Mouse (Mus musculus) intestine, embryonic 14.5 days (tissue): ENCODE measurements around the gene Sema4b. TPM values are rescaled to one million over a fixed set of nuclear protein-coding genes. Genes with fewer than 3 reads are reported as not detected.
A peak's percentile ranks its signal among the peaks of the same experiment; 100 is the strongest.

Experiments used
- ATAC-seq: fragments of 200-750 bp; cut with Nextera tagmentation; replicated peaks from 2 replicates; pipeline ENCODE4 v1.8.0; 2017; ENCODE audit warnings: low read depth, moderate number of reproducible peaks, moderate TSS enrichment, moderate library complexity; ENCODE audit not compliant: low FRiP score, low TSS enrichment
- DNase-seq: peaks from one replicate; pipeline ENCODE4 v3.0.0-alpha.2; 2018; ENCODE audit warnings: low spot score
- H3K27ac ChIP-seq: fragments of 300-500 bp; sonication (generic); 2 replicates; pipeline ENCODE4 v1.5.1; 2014; ENCODE audit warnings: low read depth, mild to moderate bottlenecking, control low read depth
- H3K27me3 ChIP-seq: fragments of 300-500 bp; sonication (generic); replicated peaks from 2 replicates; pipeline ENCODE4 v1.6.1; 2014; ENCODE audit warnings: low read length, control low read depth; ENCODE audit not compliant: control insufficient read depth, insufficient read depth
- H3K36me3 ChIP-seq: fragments of 300-500 bp; sonication (generic); 2 replicates; pipeline ENCODE4 v1.6.1; 2014; ENCODE audit warnings: low read length, control low read depth; ENCODE audit not compliant: control insufficient read depth, insufficient read depth
- H3K4me1 ChIP-seq: fragments of 300-500 bp; sonication (generic); replicated peaks from 2 replicates; pipeline ENCODE4 v1.6.1; 2014; ENCODE audit warnings: low read length, control low read depth, mixed read lengths; ENCODE audit not compliant: control insufficient read depth, insufficient read depth
- H3K4me2 ChIP-seq: fragments of 300-500 bp; sonication (generic); 2 replicates; pipeline ENCODE4 v1.6.1; 2014; ENCODE audit warnings: low read length
- H3K4me3 ChIP-seq: fragments of 300-500 bp; sonication (generic); 2 replicates; pipeline ENCODE4 v1.5.1; 2014; ENCODE audit warnings: low read depth, low read length, control low read depth, mixed read lengths
- H3K9ac ChIP-seq: fragments of 300-500 bp; sonication (generic); 2 replicates; pipeline ENCODE4 v1.6.1; 2014; ENCODE audit warnings: mild to moderate bottlenecking, low read length
- H3K9me3 ChIP-seq: fragments of 300-500 bp; sonication (generic); 2 replicates; pipeline ENCODE4 v1.6.1; 2016; ENCODE audit warnings: low read length, control low read depth; ENCODE audit not compliant: control insufficient read depth
- WGBS: fragments of 180-500 bp; shearing (Covaris S2); extraction: QIAGEN DNeasy Blood & Tissue Kit; methylation state at CpG from one replicate; pipeline ENCODE4 v1.1.7; 2014; 5-methylcytosine and 5-hydroxymethylcytosine counted together
- polyA plus RNA-seq: library from polyadenylated mRNA; unstranded; fragments of >200 nt; fragmentation: Nextera tagmentation; extraction: Ambion mirVana; gene quantifications from 2 replicates; pipeline ENCODE4 v1.2.1, GENCODE M21; 2014

Gene Sema4b
- polyA plus RNA-seq, 1 experiment from 2014 or later, result 15.9 TPM

DNA sequence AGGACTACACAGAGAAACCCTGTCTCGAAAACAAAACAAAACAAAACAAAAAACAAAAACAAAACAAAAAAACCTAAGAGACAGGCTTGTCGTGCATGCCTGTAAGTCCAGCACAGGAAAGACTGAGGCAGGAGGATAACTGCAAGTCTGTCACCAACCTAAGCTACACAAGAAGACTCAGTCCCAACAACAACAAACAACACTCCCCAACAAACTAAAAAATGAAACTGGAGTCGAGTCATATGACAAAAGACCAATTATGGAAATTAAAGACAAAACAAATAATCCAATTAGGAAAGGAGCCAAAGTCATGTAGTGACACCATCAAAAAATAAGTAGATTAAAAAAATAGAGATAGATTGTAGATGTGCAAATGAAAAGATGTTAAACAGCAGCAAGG, 6.4 kb upstream of the Sema4b start:
- no peak overlapping the region for H3K4me3 ChIP-seq
- no peak for ATAC-seq
- 84% methylated on average over 3 of the region's 3 CpGs for WGBS

DNA sequence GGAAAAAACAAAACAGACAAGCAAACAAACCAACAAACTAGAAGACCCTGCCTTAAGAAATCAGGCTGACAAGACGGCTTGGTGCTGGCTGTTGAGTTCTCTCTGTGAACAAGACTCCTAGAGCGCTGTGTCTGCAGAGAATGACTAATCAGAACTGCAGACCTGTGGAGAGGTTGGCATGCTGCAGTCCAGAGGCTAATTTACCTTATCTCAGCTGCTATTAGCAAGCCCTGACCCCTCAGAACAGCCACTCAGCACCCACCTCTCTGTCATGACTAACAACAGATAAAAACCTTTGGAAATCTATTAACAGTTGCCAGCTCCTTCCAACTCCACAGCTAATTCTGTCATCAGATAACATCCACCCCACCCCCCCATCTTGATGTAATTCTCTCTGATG, 5.6 kb upstream of the Sema4b start:
- no peak overlapping the region for H3K9ac ChIP-seq
- no peak overlapping the region for H3K27ac ChIP-seq
- DNase-seq (no peak), ATAC-seq (no peak)
- no peak overlapping the region for H3K4me2 ChIP-seq
- no peaks in the 10 kb centered on the region for H3K36me3 ChIP-seq
- H3K4me3 ChIP-seq, result no peak overlapping the region
- H3K9me3 ChIP-seq, result no peaks in the 10 kb centered on the region
- peaks cover 5% of the 10 kb centered on the region for H3K4me1 ChIP-seq
- H3K27me3 ChIP-seq, result no peaks in the 10 kb centered on the region
- WGBS, result 44% methylated on average over 2 of the region's 2 CpGs

More for the DNA sequence above, 6.4 kb upstream of the Sema4b start:
- Histone ChIP-seq H3K27me3 (no peaks in the 10 kb centered on the region), H3K4me2 (no peak overlapping the region), H3K9ac (no peak overlapping the region), H3K4me1 (peaks cover 3% of the 10 kb centered on the region; the same call in 1 of the 2 replicates), H3K27ac (no peak overlapping the region), H3K36me3 (no peaks in the 10 kb centered on the region), H3K9me3 (no peaks in the 10 kb centered on the region)
- DNase-seq, result no peak

DNA sequence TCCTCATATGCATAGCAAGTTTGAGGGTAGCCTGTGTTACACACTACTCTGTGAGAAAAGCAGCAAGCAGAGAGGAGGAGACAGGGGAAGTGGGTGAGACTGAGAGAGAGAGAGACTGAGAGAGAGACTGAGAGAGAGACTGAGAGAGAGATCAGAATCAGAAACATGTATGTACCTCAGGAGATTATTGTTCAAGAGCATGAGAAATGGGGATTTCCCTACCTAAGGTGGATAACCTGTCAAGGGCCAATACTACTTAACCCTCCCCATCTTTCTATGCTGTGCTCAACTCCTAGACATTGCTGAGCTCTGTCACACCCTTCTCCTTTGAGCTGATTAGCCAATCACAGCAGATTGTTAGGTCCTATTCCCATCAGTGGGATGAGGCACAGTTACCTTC, 4.5 kb upstream of the Sema4b start:
- Histone ChIP-seq H3K36me3 (no peaks in the 10 kb centered on the region), H3K4me1 (peaks cover 9% of the 10 kb centered on the region)

DNA sequence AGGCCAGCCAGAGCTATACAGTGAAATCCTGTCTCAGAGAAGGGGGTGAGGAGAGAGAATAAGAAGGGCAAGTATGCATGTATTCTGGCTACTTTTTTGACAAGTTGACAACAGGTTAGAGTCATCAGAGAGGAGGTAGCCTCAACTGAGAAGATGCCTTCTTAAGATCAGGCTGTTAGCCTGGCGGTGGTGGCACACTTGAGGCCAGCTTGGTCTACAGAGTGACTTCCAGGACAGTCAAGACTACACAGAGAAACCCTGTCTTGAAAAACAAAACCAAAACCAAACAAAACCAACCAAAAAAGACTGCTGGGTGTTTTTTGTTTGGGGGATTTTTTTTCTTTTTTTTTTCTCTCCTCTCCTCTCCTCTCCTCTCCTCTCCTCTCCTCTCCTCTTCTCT, 3.2 kb upstream of the Sema4b start:
- Histone ChIP-seq H3K4me1 (peaks cover 15% of the 10 kb centered on the region), H3K27me3 (no peaks in the 10 kb centered on the region), H3K9me3 (no peaks in the 10 kb centered on the region), H3K36me3 (no peaks in the 10 kb centered on the region), H3K9ac (no peak overlapping the region), H3K27ac (no peak overlapping the region), H3K4me3 (no peak overlapping the region), H3K4me2 (no peak overlapping the region)
- no peak for ATAC-seq
- no peak for DNase-seq
- 92% methylated on average over 1 of the region's 1 CpGs for WGBS

More for the DNA sequence above, 4.5 kb upstream of the Sema4b start:
- Histone ChIP-seq H3K9ac (no peak overlapping the region), H3K9me3 (no peaks in the 10 kb centered on the region), H3K27ac (no peak overlapping the region), H3K4me2 (no peak overlapping the region), H3K27me3 (no peaks in the 10 kb centered on the region), H3K4me3 (no peak overlapping the region)
- DNase-seq, result no peak
- ATAC-seq, result no peak

DNA sequence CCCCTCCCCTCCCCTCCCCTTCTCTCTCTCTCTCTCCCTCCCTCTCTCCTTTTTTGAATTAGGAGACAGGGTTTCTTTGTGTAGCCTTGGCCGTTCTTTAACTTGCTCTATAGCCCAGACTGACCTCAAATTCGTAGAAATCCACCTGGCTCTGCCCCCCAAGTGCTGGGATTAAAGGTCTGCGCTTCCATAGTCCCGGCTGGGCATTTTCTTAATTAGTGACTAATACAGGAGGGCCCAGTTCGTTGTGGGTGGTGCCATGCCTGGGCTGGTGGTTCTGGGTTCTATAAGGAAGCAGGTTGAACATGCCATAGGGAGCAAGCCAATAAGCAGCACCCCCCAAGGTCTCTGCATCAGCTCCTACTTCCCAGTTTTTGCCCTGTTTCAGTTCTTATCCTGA, 2.7 kb upstream of the Sema4b start:
- no peaks in the 10 kb centered on the region for H3K27me3 ChIP-seq
- H3K4me2 ChIP-seq, result no peak overlapping the region
- peaks cover 18% of the 10 kb centered on the region for H3K4me1 ChIP-seq
- 65% methylated on average over 5 of the region's 5 CpGs for WGBS
- no peaks in the 10 kb centered on the region for H3K9me3 ChIP-seq
- no peaks in the 10 kb centered on the region for H3K36me3 ChIP-seq
- no peak overlapping the region for H3K4me3 ChIP-seq
- no peak overlapping the region for H3K27ac ChIP-seq
- DNase-seq (no peak), ATAC-seq (no peak)
- H3K9ac ChIP-seq, result no peak overlapping the region

DNA sequence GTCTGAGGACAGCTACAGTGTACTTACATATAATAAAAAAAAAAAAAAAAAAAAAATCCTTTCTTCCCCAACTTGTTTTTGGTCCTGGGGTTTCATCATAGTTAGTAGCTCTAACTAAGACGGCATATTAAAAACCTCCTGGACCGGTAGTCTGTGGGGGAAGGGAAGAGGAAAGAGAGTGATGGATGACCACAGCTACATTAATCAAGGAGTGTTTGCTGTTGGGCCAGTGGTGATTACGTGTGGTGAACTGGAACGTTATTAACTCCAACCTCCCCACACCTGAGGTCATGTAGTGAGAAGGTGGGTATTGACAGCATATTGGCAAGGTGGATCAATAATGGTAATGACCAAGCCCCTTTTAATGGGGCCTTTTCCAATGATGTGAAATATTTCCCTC, 2.1 kb upstream of the Sema4b start:
- ATAC-seq, result no peak
- 51% methylated on average over 4 of the region's 4 CpGs for WGBS
- peaks cover 24% of the 10 kb centered on the region for H3K4me1 ChIP-seq
- no peak for DNase-seq
- no peak overlapping the region for H3K9ac ChIP-seq
- H3K4me3 ChIP-seq, result no peak overlapping the region
- H3K36me3 ChIP-seq, result no peaks in the 10 kb centered on the region
- H3K9me3 ChIP-seq, result no peaks in the 10 kb centered on the region
- no peak overlapping the region for H3K4me2 ChIP-seq
- H3K27me3 ChIP-seq, result no peaks in the 10 kb centered on the region
- H3K27ac ChIP-seq, result no peak overlapping the region

DNA sequence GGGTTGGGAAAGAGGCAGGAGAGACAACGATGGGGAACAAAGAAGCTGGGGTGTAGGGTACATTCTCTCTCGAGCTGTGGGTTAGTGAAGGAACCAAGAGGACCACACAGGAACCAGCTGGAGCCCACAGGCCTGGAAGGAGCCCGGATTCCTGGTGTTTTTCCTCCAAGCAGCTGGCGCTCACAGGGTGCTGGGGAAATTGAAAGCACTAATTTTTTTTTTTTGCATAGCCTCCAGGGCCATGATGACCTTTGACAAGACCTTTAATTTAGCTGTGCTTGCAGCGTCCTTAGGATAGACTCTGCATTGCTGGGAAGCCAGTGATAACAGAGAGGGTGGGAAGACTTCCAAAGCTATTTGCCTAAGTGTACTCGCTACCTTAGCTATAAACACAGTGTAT, 1.7 kb upstream of the Sema4b start:
- DNase-seq, result no peak
- no peak overlapping the region for H3K4me2 ChIP-seq
- H3K36me3 ChIP-seq, result no peaks in the 10 kb centered on the region
- H3K27ac ChIP-seq, result no peak overlapping the region
- peaks cover 24% of the 10 kb centered on the region for H3K4me1 ChIP-seq
- no peak overlapping the region for H3K9ac ChIP-seq
- 53% methylated on average over 6 of the region's 6 CpGs for WGBS
- H3K27me3 ChIP-seq, result no peaks in the 10 kb centered on the region
- no peaks in the 10 kb centered on the region for H3K9me3 ChIP-seq
- no peak overlapping the region for H3K4me3 ChIP-seq
- no peak for ATAC-seq

DNA sequence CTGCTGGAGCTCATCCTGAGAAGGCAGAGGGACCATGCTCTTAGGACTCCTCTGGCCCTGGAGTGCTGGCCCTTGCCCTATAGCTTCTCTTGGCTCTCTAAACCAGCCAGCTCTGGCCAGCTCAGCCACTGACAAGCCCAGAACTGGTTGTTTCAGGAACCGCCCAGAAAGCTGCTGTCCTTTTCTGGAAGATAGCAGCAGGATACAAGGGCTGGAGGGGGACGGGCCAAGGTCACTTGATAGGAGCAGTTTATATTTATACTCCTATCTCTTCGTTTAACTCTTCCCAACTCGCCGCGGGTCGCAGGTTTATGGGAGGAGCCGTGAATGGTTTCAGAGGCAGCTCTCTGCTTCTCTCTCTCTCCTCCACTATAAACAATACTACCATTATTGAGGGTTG, 620 bp upstream of the Sema4b start:
- no peaks in the 10 kb centered on the region for H3K9me3 ChIP-seq
- peak overlapping the region; percentile 57 for H3K27ac ChIP-seq
- ATAC-seq, result 0 out of 2 replicates have a peak, but pooled peaks have one; percentile 9
- no peaks in the 10 kb centered on the region for H3K36me3 ChIP-seq
- H3K27me3 ChIP-seq, result no peaks in the 10 kb centered on the region
- H3K9ac ChIP-seq, result peak overlapping the region; percentile 45
- peak; percentile 69 for DNase-seq
- H3K4me2 ChIP-seq, result peak overlapping the region; percentile 65
- H3K4me3 ChIP-seq, result peak overlapping the region; percentile 51
- WGBS, result 9% methylated on average over 8 of the region's 8 CpGs
- peaks cover 25% of the 10 kb centered on the region for H3K4me1 ChIP-seq

DNA sequence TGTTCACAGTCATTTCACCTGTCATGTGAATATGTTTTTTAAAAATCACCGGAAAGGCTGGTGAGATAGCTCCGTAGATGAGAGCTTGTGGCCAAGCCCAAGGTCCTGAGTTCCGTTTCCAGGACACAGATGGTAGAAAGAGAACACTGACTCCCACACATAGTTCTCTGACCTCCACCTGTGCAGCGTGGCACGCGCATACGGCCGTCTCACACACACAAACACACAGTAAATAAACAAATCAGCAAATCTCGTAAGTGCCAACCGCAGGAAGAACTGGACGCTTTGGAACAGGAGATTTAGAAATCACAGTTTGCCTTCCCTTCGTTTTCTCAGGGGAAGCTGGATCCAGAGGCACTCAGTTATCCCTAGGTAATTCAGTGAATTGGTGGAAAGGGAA, 860 bp downstream of the Sema4b start:
- DNase-seq, result no peak

More for the DNA sequence above, 860 bp downstream of the Sema4b start:
- H3K4me2 ChIP-seq, result peak overlapping the region; percentile 65
- WGBS, result 72% methylated on average over 12 of the region's 12 CpGs
- no peak overlapping the region; the same call in 1 of the 2 replicates for H3K27ac ChIP-seq
- H3K27me3 ChIP-seq, result no peaks in the 10 kb centered on the region
- peak overlapping the region; percentile 45; the same call in 1 of the 2 replicates for H3K9ac ChIP-seq
- peak overlapping the region; percentile 51; the same call in 1 of the 2 replicates for H3K4me3 ChIP-seq
- H3K4me1 ChIP-seq, result peaks cover 40% of the 10 kb centered on the region
- no peak for ATAC-seq
- no peaks in the 10 kb centered on the region for H3K9me3 ChIP-seq
- no peaks in the 10 kb centered on the region for H3K36me3 ChIP-seq
